Mouse (Mus musculus) kidney, adult 11 months (tissue): ENCODE measurements at regions not wholly inside any gene's neighbourhood (a gene's known extent, or its start where the extent isn't known, plus 50 kb on each side); places are given as distances from the start of the nearest gene placed in this dataset.
A peak's percentile ranks its signal among the peaks of the same experiment; 100 is the strongest.

Experiments used
- DNase-seq: peaks from one replicate; pipeline ENCODE4 v3.0.0; 2022

- DNase-seq: no peak
These were observed 115.0 kb upstream of the Nectin1 start for GRCm38 (mm10) chr9:43628786-43629185.

- peak; percentile 14 for DNase-seq
These were observed 107.3 kb upstream of the Nectin1 start for GRCm38 (mm10) chr9:43636372-43636965.

GRCm38 (mm10) chr9:43658186-43658585 lies 85.6 kb upstream of the Nectin1 start:
- DNase-seq: no peak

- no peak for DNase-seq
These were observed 84.5 kb upstream of the Nectin1 start for GRCm38 (mm10) chr9:43659237-43659636.

- peak; percentile 36 for DNase-seq
These were observed 83.6 kb upstream of the Nectin1 start for GRCm38 (mm10) chr9:43660151-43660550.

- no peak for DNase-seq
These were observed 82.8 kb upstream of the Nectin1 start for GRCm38 (mm10) chr9:43660896-43661563.

GRCm38 (mm10) chr9:43661646-43662045 lies 82.1 kb upstream of the Nectin1 start:
- DNase-seq: no peak

GRCm38 (mm10) chr9:43667386-43667785 lies 76.4 kb upstream of the Nectin1 start:
- no peak for DNase-seq

GRCm38 (mm10) chr9:43667974-43668373 lies 75.8 kb upstream of the Nectin1 start:
- no peak for DNase-seq

- no peak for DNase-seq
These were observed 75.1 kb upstream of the Nectin1 start for GRCm38 (mm10) chr9:43668731-43669130.

GRCm38 (mm10) chr9:43670563-43670962 lies 73.2 kb upstream of the Nectin1 start:
- DNase-seq: no peak

GRCm38 (mm10) chr9:43673171-43673680 lies 70.6 kb upstream of the Nectin1 start:
- no peak for DNase-seq

GRCm38 (mm10) chr9:43674321-43674720 lies 69.5 kb upstream of the Nectin1 start:
- no peak for DNase-seq

GRCm38 (mm10) chr9:43676011-43676410 lies 67.8 kb upstream of the Nectin1 start:
- DNase-seq: no peak

GRCm38 (mm10) chr9:43679331-43679730 lies 64.5 kb upstream of the Nectin1 start:
- DNase-seq: no peak

- DNase-seq: no peak
These were observed 62.5 kb upstream of the Nectin1 start for GRCm38 (mm10) chr9:43681317-43681716.

GRCm38 (mm10) chr9:43682102-43682501 lies 61.7 kb upstream of the Nectin1 start:
- DNase-seq: no peak

- no peak for DNase-seq
These were observed 59.2 kb upstream of the Nectin1 start for GRCm38 (mm10) chr9:43684596-43684995.

GRCm38 (mm10) chr9:43692015-43692414 lies 51.8 kb upstream of the Nectin1 start:
- DNase-seq: no peak

- no peak for DNase-seq
These were observed 51.2 kb upstream of the Nectin1 start for GRCm38 (mm10) chr9:43692538-43692937.
